7 mouse cellular contexts compared by ENCODE assay signal in the genomic region with DNA sequence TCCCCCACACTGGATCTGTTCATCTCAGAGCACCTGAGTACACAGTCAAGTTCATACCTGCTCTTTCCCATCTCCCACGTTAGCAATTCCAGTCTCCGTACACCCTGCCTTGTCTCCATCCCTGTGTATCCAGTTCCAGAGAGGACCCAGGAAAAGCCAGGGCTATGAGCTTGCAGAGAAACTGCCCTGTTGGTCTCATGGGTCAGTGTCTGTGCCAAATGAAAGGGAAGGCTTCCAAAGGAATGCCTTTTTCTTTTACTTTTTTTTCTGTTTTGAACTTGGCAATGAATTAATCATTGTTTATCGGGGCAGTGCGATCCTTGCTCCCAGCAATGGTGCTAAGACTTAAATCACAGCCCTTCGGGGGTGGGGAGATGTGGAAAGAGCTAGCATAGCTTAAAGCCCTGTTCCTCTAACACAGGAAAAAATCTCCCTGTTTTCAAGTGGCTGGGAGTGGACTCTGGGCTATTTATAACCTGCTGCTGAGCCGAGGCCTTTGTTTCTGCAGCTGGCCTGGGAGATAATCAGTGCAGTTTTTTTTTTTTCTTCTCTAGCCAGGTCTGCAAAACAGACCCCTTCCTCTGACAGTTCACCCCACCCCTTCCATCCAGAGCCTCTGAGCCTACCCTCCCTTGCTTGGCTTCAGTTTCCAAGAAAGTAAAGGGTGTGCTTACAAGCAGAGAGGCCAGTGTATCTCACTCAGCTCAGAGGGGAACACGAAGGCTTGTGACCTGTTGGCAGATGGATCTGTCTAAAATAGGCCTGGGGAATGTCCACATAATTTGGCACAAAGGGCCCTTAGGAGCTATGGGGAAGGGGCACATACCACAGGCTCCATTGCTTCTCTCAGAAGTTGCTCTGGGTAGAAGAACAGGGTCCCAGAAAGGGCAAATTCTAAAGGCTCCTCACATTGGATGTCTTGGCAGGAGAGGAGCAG.
DNase-seq lines count a peak whose midpoint lies in the region; ATAC-seq and TF ChIP-seq lines count a peak whose summit lies in the region.

No protein-coding gene starts in this region.

- peak; percentile 75 for DNase-seq in adrenal gland, postnatal 10 days
- peak; percentile 64 for DNase-seq in embryonic facial prominence, embryonic 11.5 days (ENCODE audit: low spot score)
- peak; percentile 91 for DNase-seq in kidney, postnatal 0 days (ENCODE audit: low spot score)
- DNase-seq in lung, postnatal 36 days, result peak; percentile 86
- DNase-seq in stomach, postnatal 0 days (ENCODE audit: low spot score), result peak; percentile 55
- no peak for DNase-seq in layer of hippocampus, postnatal 10 days (ENCODE audit: low spot score in 2 of 2)

- no peak overlapping the region for H3K4me3 ChIP-seq in embryonic facial prominence, embryonic 11.5 days (ENCODE audit: low read depth, low read length)
- H3K4me3 ChIP-seq in heart, embryonic 14.5 days (ENCODE audit: control insufficient read depth in 1 of 2, insufficient read depth in 1 of 2, low read depth in 1 of 2, low read length in 2 of 2), result no peak overlapping the region; a peak in 1 of 4 replicates
- no peak overlapping the region for H3K4me3 ChIP-seq in kidney, postnatal 0 days (replicated peaks; ENCODE audit: low read depth, low read length)
- no peak overlapping the region for H3K4me3 ChIP-seq in stomach, postnatal 0 days (ENCODE audit: low read depth, low read length)

- H3K4me2 ChIP-seq in embryonic facial prominence, embryonic 11.5 days (ENCODE audit: low read depth, low read length), result no peak overlapping the region
- H3K4me2 ChIP-seq in heart, embryonic 14.5 days (ENCODE audit: low read length), result peak overlapping the region; percentile 58
- H3K4me2 ChIP-seq in kidney, postnatal 0 days (ENCODE audit: low read length), result peak overlapping the region; percentile 7; the same call in 1 of the 2 replicates
- H3K4me2 ChIP-seq in stomach, postnatal 0 days (replicated peaks; ENCODE audit: low read depth), result no peak overlapping the region

- no peak for TF ChIP-seq CTCF in kidney, postnatal 0 days (IDR thresholded peaks at IDR 0.05; ENCODE audit: low read depth)
- no peak for TF ChIP-seq CTCF in stomach, postnatal 0 days (IDR thresholded peaks at IDR 0.05; ENCODE audit: low read depth)

- H3K27ac ChIP-seq in embryonic facial prominence, embryonic 11.5 days (replicated peaks; ENCODE audit: low read depth, low read length), result peak overlapping the region; percentile 62; the same call in 1 of the 2 replicates
- H3K27ac ChIP-seq in heart, embryonic 14.5 days (replicated peaks in 1 of 2; ENCODE audit: control insufficient read depth in 1 of 2, insufficient read depth in 1 of 2, low read depth in 2 of 2, low read length in 2 of 2), result peak overlapping the region; percentile 97 to 99
- peak overlapping the region; percentile 82 for H3K27ac ChIP-seq in kidney, postnatal 0 days
- H3K27ac ChIP-seq in stomach, postnatal 0 days (replicated peaks), result peak overlapping the region; percentile 84

- no peaks in the 10 kb centered on the region for H3K9me3 ChIP-seq in embryonic facial prominence, embryonic 11.5 days (replicated peaks; ENCODE audit: control insufficient read depth, low read length)
- H3K9me3 ChIP-seq in heart, embryonic 14.5 days (ENCODE audit: control insufficient read depth, low read length), result no peaks in the 10 kb centered on the region
- H3K9me3 ChIP-seq in kidney, postnatal 0 days (replicated peaks; ENCODE audit: low read length), result no peaks in the 10 kb centered on the region
- no peaks in the 10 kb centered on the region for H3K9me3 ChIP-seq in stomach, postnatal 0 days (ENCODE audit: control insufficient read depth, low read length)

- H3K9ac ChIP-seq in embryonic facial prominence, embryonic 11.5 days (replicated peaks; ENCODE audit: low read length), result peak overlapping the region; percentile 44
- H3K9ac ChIP-seq in heart, embryonic 14.5 days (ENCODE audit: low read length), result peak overlapping the region; percentile 61
- H3K9ac ChIP-seq in kidney, postnatal 0 days (ENCODE audit: low read depth, low read length), result 0 out of 2 replicates have a peak overlapping the region, but pooled peaks have one; percentile 4
- H3K9ac ChIP-seq in stomach, postnatal 0 days (ENCODE audit: low read length), result no peak overlapping the region

- 12% methylated on average over 7 of the region's 7 CpGs for WGBS in embryonic facial prominence, embryonic 11.5 days
- WGBS in heart, embryonic 14.5 days, result 0% methylated on average over 7 of the region's 7 CpGs
- WGBS in kidney, postnatal 0 days, result 3% methylated on average over 7 of the region's 7 CpGs
- WGBS in stomach, postnatal 0 days, result 3% methylated on average over 7 of the region's 7 CpGs

- peak; percentile 43 for TF ChIP-seq EP300 in stomach, postnatal 0 days (optimal IDR thresholded peaks at IDR 0.05)

- H3K36me3 ChIP-seq in embryonic facial prominence, embryonic 11.5 days (replicated peaks; ENCODE audit: control insufficient read depth, insufficient read depth, low read depth, low read length), result no peaks in the 10 kb centered on the region
- no peaks in the 10 kb centered on the region for H3K36me3 ChIP-seq in heart, embryonic 14.5 days (ENCODE audit: control insufficient read depth, insufficient read depth, low read length)
- H3K36me3 ChIP-seq in kidney, postnatal 0 days (ENCODE audit: insufficient read depth, low read length), result no peaks in the 10 kb centered on the region
- H3K36me3 ChIP-seq in stomach, postnatal 0 days (ENCODE audit: control insufficient read depth, insufficient read depth, low read length), result no peaks in the 10 kb centered on the region

- H3K4me1 ChIP-seq in embryonic facial prominence, embryonic 11.5 days (ENCODE audit: control insufficient read depth, insufficient read depth, low read length), result no peaks in the 10 kb centered on the region
- peaks cover 44 to 71% of the 10 kb centered on the region in 2 experiments for H3K4me1 ChIP-seq in heart, embryonic 14.5 days (ENCODE audit: control insufficient read depth in 2 of 2, insufficient read depth in 2 of 2, low read length in 2 of 2)
- peaks cover 20% of the 10 kb centered on the region for H3K4me1 ChIP-seq in kidney, postnatal 0 days (replicated peaks; ENCODE audit: insufficient read depth, low read length)
- peaks cover 7% of the 10 kb centered on the region; the same call in 1 of the 2 replicates for H3K4me1 ChIP-seq in stomach, postnatal 0 days (replicated peaks; ENCODE audit: control insufficient read depth, insufficient read depth)

- peak; percentile 67 for ATAC-seq in embryonic facial prominence, embryonic 11.5 days (replicated peaks; ENCODE audit: insufficient number of reproducible peaks, low FRiP score, low TSS enrichment, low read depth)
- peak; percentile 89 for ATAC-seq in heart, embryonic 14.5 days (ENCODE audit: insufficient number of reproducible peaks, insufficient read depth, low FRiP score, low read depth)
- peak; percentile 72 for ATAC-seq in kidney, postnatal 0 days (replicated peaks; ENCODE audit: low FRiP score, low read depth)
- peak; percentile 81 for ATAC-seq in stomach, postnatal 0 days (ENCODE audit: low FRiP score, low TSS enrichment)

- no peaks in the 10 kb centered on the region for H3K27me3 ChIP-seq in embryonic facial prominence, embryonic 11.5 days (ENCODE audit: control insufficient read depth, insufficient read depth, low read length)
- no peaks in the 10 kb centered on the region for H3K27me3 ChIP-seq in heart, embryonic 14.5 days (ENCODE audit: control insufficient read depth, insufficient read depth, low read length)
- no peaks in the 10 kb centered on the region for H3K27me3 ChIP-seq in kidney, postnatal 0 days (ENCODE audit: insufficient read depth, low read length)
- no peaks in the 10 kb centered on the region for H3K27me3 ChIP-seq in stomach, postnatal 0 days (ENCODE audit: control insufficient read depth, insufficient read depth, low read length)

Comparison
In these comparisons a context has a peak if more than half of its experiments do, and no peak if none do; other contexts are left out.
1. DNase-seq: peak in adrenal gland, postnatal 10 days (single experiment), embryonic facial prominence, embryonic 11.5 days (single experiment), kidney, postnatal 0 days (single experiment), lung, postnatal 36 days (single experiment) and stomach, postnatal 0 days (single experiment); none in layer of hippocampus, postnatal 10 days (0 of 2).
2. H3K4me2 ChIP-seq: peak in heart, embryonic 14.5 days (single experiment) and kidney, postnatal 0 days (single experiment); none in embryonic facial prominence, embryonic 11.5 days (single experiment) and stomach, postnatal 0 days (single experiment).
3. Peak in every context shown above with its lines, with median percentiles within 50 percentile points of each other: ATAC-seq and H3K27ac ChIP-seq.